Mouse (Mus musculus) spleen, adult 2 months (tissue): Measurements from ENCODE around the gene Cnga1.

Experiments used
- CTCF ChIP-seq: fragments of 200-500 bp; IDR thresholded peaks from 2 replicates; pipeline ENCODE4 v1.5.1; 2011; ENCODE audit warnings: mild to moderate bottlenecking, inconsistent platforms; ENCODE audit not compliant: insufficient read depth, insufficient read length, insufficient replicate concordance; ENCODE audit errors: extremely low read depth
- POLR2A ChIP-seq: fragments of 200-500 bp; IDR thresholded peaks from 2 replicates; pipeline ENCODE4 v1.6.1; 2011; ENCODE audit warnings: low read depth, low read length, inconsistent platforms

DNA sequence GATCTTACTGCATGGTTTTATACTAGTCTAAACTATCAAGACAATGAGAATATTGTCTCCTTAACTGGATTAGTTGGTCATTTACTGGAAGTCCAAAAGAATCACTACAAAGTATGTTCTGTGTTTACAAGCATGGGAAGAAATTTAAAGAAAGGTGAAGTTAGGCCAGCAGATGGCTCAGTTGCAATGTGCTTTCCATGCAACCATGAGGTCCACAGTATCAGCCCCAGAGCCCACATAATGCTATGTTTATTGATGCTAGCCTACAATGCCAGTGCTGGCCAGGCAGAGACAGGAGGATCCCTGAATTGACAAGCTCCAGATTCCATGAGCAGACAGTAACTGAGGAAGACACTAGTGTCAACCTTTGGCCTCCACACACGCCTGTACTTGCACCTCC lies 23.1 kb downstream of the Cnga1 start:
- TF ChIP-seq CTCF (no peak), POLR2A (no peak)
